Mouse (Mus musculus) urinary bladder, adult 2 months (tissue): ENCODE data around the gene Adam17. TPM values are rescaled to one million over a fixed set of nuclear protein-coding genes. Genes with fewer than 3 reads are reported as not detected.

Experiments
- DNase-seq: peaks from one replicate; pipeline ENCODE4 v3.0.0; 2022; ENCODE audit warnings: low spot score
- polyA plus RNA-seq: library from polyadenylated mRNA; depleted of rRNA; stranded (reverse); fragments of >200 nt; gene quantifications from 2 replicates; pipeline ENCODE4 v1.2.3, GENCODE M21; 2012

Gene Adam17
- polyA plus RNA-seq, 1 experiment = 26.5 TPM

GRCm38 (mm10) chr12:21315923-21316868 lies 57.2 kb downstream of the Adam17 start, which contains the start of gene Iah1:
Iah1 (plus strand) TSS chr12:21316389.
- DNase-seq = peak; percentile 79

GRCm38 (mm10) chr12:21312201-21312600 lies 61.2 kb downstream of the Adam17 start:
- DNase-seq = no peak

- DNase-seq = no peak
Measured at GRCm38 (mm10) chr12:21306721-21307120, 66.7 kb downstream of the Adam17 start.

GRCm38 (mm10) chr12:21305741-21306140 lies 67.7 kb downstream of the Adam17 start:
- DNase-seq = no peak

- no peak for DNase-seq
Measured at GRCm38 (mm10) chr12:21302361-21302783, 71.1 kb downstream of the Adam17 start.

GRCm38 (mm10) chr12:21301932-21302331 lies 71.5 kb downstream of the Adam17 start:
- no peak for DNase-seq

- DNase-seq = no peak
Measured at GRCm38 (mm10) chr12:21301324-21301723, 72.1 kb downstream of the Adam17 start.

GRCm38 (mm10) chr12:21298856-21299255 lies 74.6 kb downstream of the Adam17 start:
- no peak for DNase-seq

GRCm38 (mm10) chr12:21289651-21290050 lies 83.8 kb downstream of the Adam17 start:
- DNase-seq = no peak

- no peak for DNase-seq
Measured at GRCm38 (mm10) chr12:21288716-21289395, 84.6 kb downstream of the Adam17 start.

- DNase-seq = no peak
Measured at GRCm38 (mm10) chr12:21286712-21287650, 86.5 kb downstream of the Adam17 start.

GRCm38 (mm10) chr12:21286243-21286622 lies 87.2 kb downstream of the Adam17 start, which contains the start of gene Itgb1bp1:
Itgb1bp1 (minus strand) TSS chr12:21286284.
- no peak for DNase-seq

GRCm38 (mm10) chr12:21285508-21286242 lies 87.8 kb downstream of the Adam17 start:
- DNase-seq = peak; percentile 93

GRCm38 (mm10) chr12:21284761-21285441 lies 88.5 kb downstream of the Adam17 start, which contains the start of gene Cpsf3:
Cpsf3 (plus strand) TSS chr12:21285391.
- DNase-seq = no peak

- no peak for DNase-seq
Measured at GRCm38 (mm10) chr12:21277352-21277864, 96.0 kb downstream of the Adam17 start.

- DNase-seq = no peak
Measured at GRCm38 (mm10) chr12:21274446-21274845, 99.0 kb downstream of the Adam17 start.
